Mouse (Mus musculus): ENCODE results near the gene Nrtn. TPM values are rescaled to one million over a fixed set of nuclear protein-coding genes. Genes with fewer than 3 reads are reported as not detected.

Nrtn gene
- 0.49 and 1.0 TPM in 2 replicates for polyA plus RNA-seq (2015; fragmentation: Nextera tagmentation; extraction: Ambion mirVana)

DNA sequence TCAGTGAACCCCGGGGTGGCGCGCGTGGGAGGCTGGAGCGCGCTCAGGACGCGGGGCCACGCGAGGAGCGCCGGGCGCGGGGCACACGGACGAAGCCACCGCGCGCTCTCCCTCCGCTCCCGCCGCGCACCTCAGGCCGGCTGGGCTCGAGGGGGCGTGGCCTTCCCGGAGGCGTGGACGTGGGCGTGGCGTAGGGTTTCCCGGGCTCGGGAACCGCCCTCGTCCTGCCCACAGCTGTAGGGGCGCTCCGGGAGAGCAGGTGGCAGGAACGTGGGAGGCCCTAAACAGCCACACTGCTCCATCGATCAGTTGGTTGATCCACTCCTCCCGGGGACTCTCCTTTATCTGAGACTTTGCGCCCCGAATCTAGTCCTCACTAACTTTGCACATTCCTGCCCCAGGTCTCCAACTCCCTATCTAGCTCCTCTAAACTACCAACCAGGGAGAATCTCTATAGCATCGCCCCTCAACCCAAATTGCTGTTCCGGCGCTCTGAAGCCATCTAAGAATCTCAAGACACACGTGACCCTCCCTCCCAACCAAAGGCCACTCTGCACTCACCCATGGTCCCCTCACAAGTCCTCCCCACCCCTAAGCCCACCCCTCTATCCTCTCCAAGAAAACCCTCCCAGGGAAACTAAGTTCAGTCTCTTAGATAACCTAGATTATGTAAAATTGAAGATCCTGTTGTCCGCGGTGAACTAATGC is at the start of gene Nrtn:
Gene Nrtn, minus strand, starts transcription at position 115 of the 708 bp plus-strand sequence.
- Histone ChIP-seq H3K4me3 (ENCODE audit: low read depth, low read length) (peak within 1 kb of the TSS; percentile 58), H3K36me3 (ENCODE audit: control insufficient read depth, insufficient read depth) (no peaks in the 10 kb centered on the region), H3K4me2 (ENCODE audit: low read depth, low read length) (peak within 1 kb of the TSS; percentile 95), H3K4me1 (ENCODE audit: control insufficient read depth, low read depth, low read length) (peaks cover 39% of the 10 kb centered on the region), H3K27me3 (ENCODE audit: control insufficient read depth, insufficient read depth, low read depth, low read length) (peaks cover 49% of the 10 kb centered on the region), H3K9ac (ENCODE audit: low read depth, low read length) (peak within 1 kb of the TSS; percentile 60), H3K9me3 (replicated peaks; ENCODE audit: control insufficient read depth, low read length) (no peaks in the 10 kb centered on the region; the same call in 1 of the 2 replicates), H3K27ac (ENCODE audit: low read length) (peak within 1 kb of the TSS; percentile 50)
- peak; percentile 63 for ATAC-seq (ENCODE audit: low read depth)
- WGBS (ENCODE audit: insufficient replicate concordance): under 1% methylated on average over 48 of the region's 48 CpGs

- WGBS (ENCODE audit: insufficient replicate concordance): 82% methylated on average over 1 of the region's 1 CpGs
- H3K9me3 ChIP-seq (replicated peaks; ENCODE audit: control insufficient read depth, low read length): no peaks in the 10 kb centered on the region
- H3K27me3 ChIP-seq (ENCODE audit: control insufficient read depth, insufficient read depth, low read depth, low read length): no peaks in the 10 kb centered on the region
- no peak overlapping the region for H3K27ac ChIP-seq (ENCODE audit: low read length)
- H3K4me2 ChIP-seq (ENCODE audit: low read depth, low read length): no peak overlapping the region
- no peak for ATAC-seq (ENCODE audit: low read depth)
- no peak overlapping the region for H3K9ac ChIP-seq (ENCODE audit: low read depth, low read length)
- peaks cover 8% of the 10 kb centered on the region for H3K4me1 ChIP-seq (ENCODE audit: control insufficient read depth, low read depth, low read length)
- H3K4me3 ChIP-seq (ENCODE audit: low read depth, low read length): no peak overlapping the region
- H3K36me3 ChIP-seq (ENCODE audit: control insufficient read depth, insufficient read depth): peaks cover 9% of the 10 kb centered on the region
These were observed 48.5 kb upstream of the Nrtn start for GRCm38 (mm10) chr17:56805784-56806183.

DNA sequence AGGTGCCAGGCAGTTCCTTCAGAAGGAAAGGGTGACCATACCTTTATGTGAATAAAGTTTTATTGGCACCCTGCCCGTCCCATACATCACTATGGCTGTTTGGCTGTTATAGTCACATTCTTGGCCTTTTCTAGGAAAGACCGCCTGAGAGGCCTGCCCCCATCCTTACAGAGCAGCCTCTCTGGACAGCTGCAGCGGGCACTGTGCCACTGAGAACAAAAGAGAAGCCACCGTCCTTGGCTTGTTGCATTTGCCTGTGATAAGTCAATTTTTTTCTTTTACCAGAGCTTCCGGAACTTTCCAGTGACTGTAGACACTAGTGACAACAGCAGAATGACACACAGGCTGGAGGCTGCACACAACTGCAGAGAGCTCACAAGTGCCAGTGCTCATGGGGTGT is 47.6 kb upstream of the Nrtn start:
- no peaks in the 10 kb centered on the region for H3K27me3 ChIP-seq (ENCODE audit: control insufficient read depth, insufficient read depth, low read depth, low read length)
- H3K9ac ChIP-seq (ENCODE audit: low read depth, low read length): no peak overlapping the region
- WGBS (ENCODE audit: insufficient replicate concordance): 83% methylated on average over 5 of the region's 5 CpGs
- ATAC-seq (ENCODE audit: low read depth): no peak
- no peak overlapping the region for H3K4me3 ChIP-seq (ENCODE audit: low read depth, low read length)
- no peaks in the 10 kb centered on the region for H3K9me3 ChIP-seq (replicated peaks; ENCODE audit: control insufficient read depth, low read length)
- H3K4me2 ChIP-seq (ENCODE audit: low read depth, low read length): no peak overlapping the region
- H3K4me1 ChIP-seq (ENCODE audit: control insufficient read depth, low read depth, low read length): peaks cover 1% of the 10 kb centered on the region
- H3K36me3 ChIP-seq (ENCODE audit: control insufficient read depth, insufficient read depth): peaks cover 9% of the 10 kb centered on the region
- H3K27ac ChIP-seq (ENCODE audit: low read length): no peak overlapping the region

- Histone ChIP-seq H3K27me3 (ENCODE audit: control insufficient read depth, insufficient read depth, low read depth, low read length) (no peaks in the 10 kb centered on the region), H3K9ac (ENCODE audit: low read depth, low read length) (no peak overlapping the region), H3K4me1 (ENCODE audit: control insufficient read depth, low read depth, low read length) (no peaks in the 10 kb centered on the region), H3K4me2 (ENCODE audit: low read depth, low read length) (no peak overlapping the region), H3K4me3 (ENCODE audit: low read depth, low read length) (no peak overlapping the region), H3K9me3 (replicated peaks; ENCODE audit: control insufficient read depth, low read length) (no peaks in the 10 kb centered on the region), H3K27ac (ENCODE audit: low read length) (no peak overlapping the region), H3K36me3 (ENCODE audit: control insufficient read depth, insufficient read depth) (peaks cover 16% of the 10 kb centered on the region)
- 81% methylated on average over 8 of the region's 8 CpGs for WGBS (ENCODE audit: insufficient replicate concordance)
- ATAC-seq (ENCODE audit: low read depth): no peak
These were observed 44.7 kb upstream of the Nrtn start for GRCm38 (mm10) chr17:56802065-56802464.

DNA sequence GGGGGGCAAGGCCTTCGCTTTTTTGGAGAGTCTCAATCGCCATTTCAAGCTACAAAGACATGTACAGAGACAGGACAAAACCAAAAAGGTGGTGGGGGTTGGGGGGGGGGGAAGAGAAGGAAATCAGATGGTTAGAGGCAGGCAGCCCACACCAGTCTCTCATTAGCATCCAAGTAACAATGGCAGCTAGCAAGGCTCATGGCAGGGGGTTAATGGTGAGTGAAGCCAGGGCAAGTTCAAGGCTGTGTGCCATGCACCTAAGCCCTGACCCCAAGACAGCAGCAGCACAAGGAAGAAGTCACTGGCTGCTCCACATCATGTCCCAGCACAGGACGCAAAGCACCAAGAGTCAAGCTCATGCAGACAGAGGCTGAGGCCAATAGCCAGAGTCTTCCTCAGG is 41.9 kb upstream of the Nrtn start:
- no peak for ATAC-seq (ENCODE audit: low read depth)
- no peak overlapping the region for H3K4me2 ChIP-seq (ENCODE audit: low read depth, low read length)
- H3K36me3 ChIP-seq (ENCODE audit: control insufficient read depth, insufficient read depth): peaks cover 16% of the 10 kb centered on the region
- WGBS (ENCODE audit: insufficient replicate concordance): 78% methylated on average over 3 of the region's 3 CpGs
- H3K27ac ChIP-seq (ENCODE audit: low read length): no peak overlapping the region
- H3K9ac ChIP-seq (ENCODE audit: low read depth, low read length): no peak overlapping the region
- H3K27me3 ChIP-seq (ENCODE audit: control insufficient read depth, insufficient read depth, low read depth, low read length): no peaks in the 10 kb centered on the region
- no peaks in the 10 kb centered on the region; the same call in 1 of the 2 replicates for H3K4me1 ChIP-seq (ENCODE audit: control insufficient read depth, low read depth, low read length)
- no peaks in the 10 kb centered on the region for H3K9me3 ChIP-seq (replicated peaks; ENCODE audit: control insufficient read depth, low read length)
- H3K4me3 ChIP-seq (ENCODE audit: low read depth, low read length): no peak overlapping the region

GRCm38 (mm10) chr17:56793614-56794319 is 36.4 kb upstream of the Nrtn start:
- H3K4me1 ChIP-seq (ENCODE audit: control insufficient read depth, low read depth, low read length): peaks cover 25% of the 10 kb centered on the region
- H3K27me3 ChIP-seq (ENCODE audit: control insufficient read depth, insufficient read depth, low read depth, low read length): no peaks in the 10 kb centered on the region
- H3K27ac ChIP-seq (ENCODE audit: low read length): peak overlapping the region; percentile 88
- H3K4me3 ChIP-seq (ENCODE audit: low read depth, low read length): peak overlapping the region; percentile 45
- no peaks in the 10 kb centered on the region for H3K9me3 ChIP-seq (replicated peaks; ENCODE audit: control insufficient read depth, low read length)
- H3K36me3 ChIP-seq (ENCODE audit: control insufficient read depth, insufficient read depth): no peaks in the 10 kb centered on the region; the same call in 1 of the 2 replicates
- WGBS (ENCODE audit: insufficient replicate concordance): 35% methylated on average over 6 of the region's 6 CpGs
- H3K9ac ChIP-seq (ENCODE audit: low read depth, low read length): peak overlapping the region; percentile 38
- peak overlapping the region; percentile 53 for H3K4me2 ChIP-seq (ENCODE audit: low read depth, low read length)
- ATAC-seq (ENCODE audit: low read depth): peak; percentile 95

DNA sequence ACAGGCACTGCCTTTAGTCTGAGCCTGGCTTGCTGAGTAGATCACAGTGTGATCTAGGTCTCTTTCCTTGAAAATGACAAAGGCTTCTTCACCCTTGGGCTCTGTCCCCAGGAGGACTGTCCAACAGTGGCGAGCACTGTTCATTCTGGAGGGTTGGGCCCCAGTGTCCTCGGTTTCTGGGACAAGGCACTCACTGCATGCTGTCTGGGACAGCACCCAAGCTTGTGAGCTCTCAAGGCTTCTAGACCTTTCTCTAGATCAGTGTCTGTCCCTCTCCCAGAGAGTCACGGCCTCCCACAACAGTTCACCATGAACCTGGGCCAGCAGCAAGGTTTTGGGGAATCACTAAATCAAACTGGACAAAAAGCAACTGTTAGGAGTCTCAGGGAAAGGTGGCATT is 35.3 kb upstream of the Nrtn start:
- Histone ChIP-seq H3K9ac (ENCODE audit: low read depth, low read length) (no peak overlapping the region), H3K27me3 (ENCODE audit: control insufficient read depth, insufficient read depth, low read depth, low read length) (no peaks in the 10 kb centered on the region), H3K9me3 (replicated peaks; ENCODE audit: control insufficient read depth, low read length) (no peaks in the 10 kb centered on the region), H3K4me3 (ENCODE audit: low read depth, low read length) (no peak overlapping the region), H3K4me1 (ENCODE audit: control insufficient read depth, low read depth, low read length) (peaks cover 27% of the 10 kb centered on the region), H3K27ac (ENCODE audit: low read length) (peak overlapping the region; percentile 88), H3K4me2 (ENCODE audit: low read depth, low read length) (no peak overlapping the region), H3K36me3 (ENCODE audit: control insufficient read depth, insufficient read depth) (no peaks in the 10 kb centered on the region; the same call in 1 of the 2 replicates)
- 80% methylated on average over 3 of the region's 3 CpGs for WGBS (ENCODE audit: insufficient replicate concordance)
- ATAC-seq (ENCODE audit: low read depth): no peak

- no peak overlapping the region for H3K4me2 ChIP-seq (ENCODE audit: low read depth, low read length)
- H3K36me3 ChIP-seq (ENCODE audit: control insufficient read depth, insufficient read depth): no peaks in the 10 kb centered on the region; the same call in 1 of the 2 replicates
- H3K4me1 ChIP-seq (ENCODE audit: control insufficient read depth, low read depth, low read length): peaks cover 27% of the 10 kb centered on the region
- H3K9me3 ChIP-seq (replicated peaks; ENCODE audit: control insufficient read depth, low read length): no peaks in the 10 kb centered on the region
- no peak overlapping the region for H3K9ac ChIP-seq (ENCODE audit: low read depth, low read length)
- ATAC-seq (ENCODE audit: low read depth): no peak
- 0 out of 2 replicates have a peak overlapping the region, but pooled peaks have one; percentile 6 for H3K27ac ChIP-seq (ENCODE audit: low read length)
- H3K27me3 ChIP-seq (ENCODE audit: control insufficient read depth, insufficient read depth, low read depth, low read length): no peaks in the 10 kb centered on the region
- 74% methylated on average over 6 of the region's 6 CpGs for WGBS (ENCODE audit: insufficient replicate concordance)
- H3K4me3 ChIP-seq (ENCODE audit: low read depth, low read length): no peak overlapping the region
These were observed 32.0 kb upstream of the Nrtn start for GRCm38 (mm10) chr17:56789286-56789685.

- 0 out of 2 replicates have a peak overlapping the region, but pooled peaks have one; percentile 6 for H3K27ac ChIP-seq (ENCODE audit: low read length)
- peaks cover 3% of the 10 kb centered on the region; the same call in 1 of the 2 replicates for H3K36me3 ChIP-seq (ENCODE audit: control insufficient read depth, insufficient read depth)
- no peak overlapping the region for H3K9ac ChIP-seq (ENCODE audit: low read depth, low read length)
These were observed 31.6 kb upstream of the Nrtn start for GRCm38 (mm10) chr17:56788886-56789285.

More at GRCm38 (mm10) chr17:56788886-56789285, 31.6 kb upstream of the Nrtn start:
- H3K4me2 ChIP-seq (ENCODE audit: low read depth, low read length): no peak overlapping the region
- no peak overlapping the region for H3K4me3 ChIP-seq (ENCODE audit: low read depth, low read length)
- 53% methylated on average over 3 of the region's 3 CpGs for WGBS (ENCODE audit: insufficient replicate concordance)
- H3K27me3 ChIP-seq (ENCODE audit: control insufficient read depth, insufficient read depth, low read depth, low read length): no peaks in the 10 kb centered on the region
- peaks cover 24% of the 10 kb centered on the region for H3K4me1 ChIP-seq (ENCODE audit: control insufficient read depth, low read depth, low read length)
- H3K9me3 ChIP-seq (replicated peaks; ENCODE audit: control insufficient read depth, low read length): no peaks in the 10 kb centered on the region
- 0 out of 2 replicates have a peak, but pooled peaks have one; percentile 20 for ATAC-seq (ENCODE audit: low read depth)
